Mouse (Mus musculus) embryo, embryonic 10 days (tissue): ENCODE data around the gene Klk5.

Experiments used
- DNase-seq: peaks from one replicate; pipeline ENCODE4 v3.0.0-alpha.2; 2015; ENCODE audit warnings: low spot score

Klk5 gene

DNA sequence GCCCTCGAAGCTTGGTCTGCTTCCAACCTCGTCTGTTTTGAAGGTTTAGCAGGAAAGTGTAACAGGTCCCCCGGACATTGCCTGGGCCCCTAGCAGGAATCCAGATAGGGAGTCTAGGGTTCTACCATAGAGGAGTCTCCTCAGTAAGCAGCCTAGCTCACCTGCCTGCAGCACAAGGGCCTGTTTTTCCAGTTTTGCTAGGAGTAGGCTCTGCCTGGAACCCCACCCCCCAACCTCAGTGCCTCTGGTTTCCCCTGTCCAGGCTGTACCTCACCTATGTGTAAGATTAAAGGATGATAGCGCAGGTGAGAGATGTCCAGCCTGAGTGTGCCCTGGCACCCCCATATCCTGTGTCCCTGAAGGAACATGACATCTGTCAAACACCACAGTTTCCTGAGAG is 34.7 kb downstream of the Klk5 start:
- DNase-seq = peak; percentile 15

DNA sequence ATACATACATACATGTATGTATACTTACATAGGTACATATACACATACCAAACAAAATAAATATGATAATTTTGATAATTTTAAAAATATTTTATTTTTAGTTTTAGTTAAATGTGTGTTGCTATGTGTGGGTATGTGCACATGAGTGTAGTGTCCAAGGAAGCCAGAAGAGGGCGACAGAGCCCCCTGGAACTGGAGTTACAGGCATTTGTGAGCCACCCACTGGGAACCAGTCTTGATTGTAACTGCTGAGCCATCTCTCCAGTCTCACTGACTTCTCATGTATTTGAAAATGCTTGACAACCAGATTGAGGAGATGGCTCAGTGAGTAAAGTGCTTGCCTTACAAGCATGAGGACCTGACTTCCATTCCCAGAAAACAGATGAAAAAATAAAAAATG is 36.5 kb downstream of the Klk5 start:
- DNase-seq = no peak

DNA sequence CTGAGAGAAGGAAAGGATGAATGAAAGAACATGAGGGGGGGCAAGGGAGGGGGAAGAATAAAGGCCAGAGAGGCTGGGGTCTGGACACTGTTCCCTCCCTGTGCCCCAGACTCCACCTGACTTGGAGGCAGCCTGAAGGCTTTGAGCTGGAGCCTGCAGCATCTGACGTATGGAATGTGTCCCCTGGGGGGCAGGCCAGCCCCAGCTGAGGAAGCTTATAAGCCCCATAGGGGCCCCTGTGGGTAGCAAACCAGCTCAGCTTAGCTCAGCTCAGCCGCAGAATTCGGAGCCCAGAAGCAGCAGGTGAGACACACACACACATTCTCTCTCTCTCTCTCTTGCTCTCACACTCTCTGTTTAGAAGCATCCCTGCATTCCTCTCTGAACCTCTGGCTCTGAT is 39.1 kb downstream of the Klk5 start, which contains the start of gene Klk4:
TSS of gene Klk4 (plus strand) at position 249 of the 400 bp plus-strand sequence.
- DNase-seq = no peak

DNA sequence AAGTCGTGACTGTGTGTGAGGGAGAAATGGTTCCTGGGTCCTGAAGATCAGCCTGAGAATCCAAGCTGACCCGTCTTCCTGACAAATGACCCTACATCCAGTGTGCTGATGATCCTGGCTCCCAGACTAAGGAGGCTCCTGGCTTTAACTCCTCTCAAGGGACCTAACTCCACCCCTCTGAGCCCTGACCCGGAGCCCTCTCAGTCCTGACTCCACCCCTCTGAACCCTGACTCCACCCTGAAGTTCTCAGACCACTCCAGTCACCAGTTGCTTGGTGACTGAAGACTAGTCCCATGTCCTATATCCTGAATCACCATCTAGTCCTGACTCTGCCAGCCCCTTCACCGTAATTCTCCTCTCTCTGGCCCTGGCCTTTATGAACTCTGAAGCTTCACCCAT is 40.6 kb downstream of the Klk5 start:
- no peak for DNase-seq

DNA sequence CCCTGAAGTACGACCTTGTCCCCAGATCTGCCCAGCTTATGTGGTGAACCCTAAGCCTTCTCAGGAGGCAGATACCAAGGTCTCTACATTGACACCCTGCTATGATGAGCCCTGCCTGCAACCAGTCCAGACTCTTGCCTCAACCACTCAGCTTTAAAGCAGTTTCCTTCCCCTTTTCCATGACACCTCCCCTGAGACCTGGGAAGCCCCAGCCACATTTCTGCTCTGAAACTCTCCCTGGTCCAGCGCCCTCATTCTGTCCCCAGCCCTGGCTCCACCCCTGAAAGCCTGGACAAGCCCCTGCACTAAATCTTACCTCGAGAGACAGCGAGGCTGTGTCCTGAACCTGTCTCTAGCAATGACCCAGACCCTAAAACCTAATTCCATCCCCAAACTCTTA is 41.0 kb downstream of the Klk5 start:
- DNase-seq = no peak

DNA sequence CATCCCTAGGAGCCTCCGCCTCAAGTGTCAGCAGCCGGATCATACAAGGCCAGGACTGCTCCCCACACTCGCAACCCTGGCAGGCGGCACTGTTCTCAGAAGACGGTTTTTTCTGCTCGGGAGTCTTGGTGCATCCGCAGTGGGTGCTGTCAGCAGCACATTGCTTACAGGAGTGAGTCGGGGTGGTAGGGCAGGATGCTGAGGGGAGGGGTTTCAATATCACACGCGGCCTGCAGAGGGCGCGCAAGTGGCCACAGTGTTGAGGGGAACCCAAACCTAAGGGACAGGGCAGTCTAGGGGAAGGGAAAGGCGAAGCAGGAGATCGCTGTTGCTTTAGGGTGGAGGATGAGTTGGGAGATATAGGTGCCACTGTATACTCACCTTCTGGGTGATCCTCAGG is 41.8 kb downstream of the Klk5 start:
- DNase-seq = peak; percentile 75

DNA sequence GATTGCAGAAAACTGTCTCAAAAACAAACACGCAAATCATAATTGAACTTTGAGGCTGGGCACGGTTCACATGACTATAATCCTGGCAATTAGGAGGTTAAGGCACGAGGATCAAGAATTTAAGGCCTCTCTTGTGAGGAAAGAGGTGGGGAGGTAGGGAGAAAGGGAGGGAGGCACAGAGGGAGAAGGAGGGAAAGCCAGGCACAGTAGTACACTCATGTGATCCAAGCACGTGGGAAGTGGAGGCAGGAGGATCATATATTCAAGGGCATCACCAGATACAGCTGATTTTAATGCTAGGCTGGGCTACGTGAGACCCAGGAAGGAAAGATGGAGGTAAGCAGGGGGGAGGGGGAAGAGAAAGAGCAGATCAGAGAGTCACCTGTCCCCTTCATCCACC is 49.6 kb downstream of the Klk5 start:
- no peak for DNase-seq

DNA sequence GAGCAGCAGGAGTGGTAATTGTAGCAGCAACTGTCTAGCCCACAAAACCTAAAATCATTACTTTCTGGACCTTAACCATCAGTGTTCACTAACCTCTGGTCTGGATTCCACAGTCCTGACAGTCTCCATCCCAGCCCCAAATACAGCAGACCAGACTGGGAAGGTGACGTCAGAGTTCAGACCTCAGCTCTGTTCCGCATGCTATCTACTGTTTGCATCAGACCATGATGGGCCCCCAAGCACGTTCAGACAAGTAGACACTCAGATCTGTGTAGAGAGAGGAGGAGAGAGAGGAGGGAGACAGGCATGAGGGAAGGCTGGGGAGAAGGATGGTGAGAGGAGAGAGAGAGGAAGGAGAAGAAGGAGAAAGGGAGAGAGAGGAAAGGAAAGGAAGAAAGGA is 50.0 kb downstream of the Klk5 start:
- DNase-seq = no peak

DNA sequence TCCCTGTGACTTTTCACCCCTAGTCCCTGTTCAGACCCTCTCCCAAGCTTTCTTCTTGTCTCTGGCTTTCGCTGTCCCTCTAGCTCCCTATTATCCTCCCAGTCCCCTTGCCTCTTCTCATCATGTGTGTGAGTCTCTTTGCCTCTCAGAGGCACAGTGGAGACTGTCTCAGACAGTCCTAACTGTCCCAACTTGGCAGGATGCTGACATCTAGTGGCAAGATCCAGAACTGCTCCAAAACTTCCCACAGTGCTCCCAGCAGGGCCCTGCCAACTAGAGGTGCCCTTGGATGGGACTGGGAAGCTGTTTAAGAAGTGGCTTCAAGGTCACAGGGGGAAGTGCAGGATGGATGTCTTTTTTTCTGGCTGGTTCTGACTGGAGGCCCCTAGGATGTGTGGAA is 53.1 kb downstream of the Klk5 start:
- DNase-seq = peak; percentile 91
